Mouse (Mus musculus): ENCODE results near the gene Klhl20. TPM values are rescaled to one million over a fixed set of nuclear protein-coding genes. Genes with fewer than 3 reads are reported as not detected.
"Not testable (repeated sequence)": the region's sequence is repeated elsewhere in the genome, so short reads cannot be mapped to it uniquely, and the experiment has no call there.

Klhl20 gene
- 10 to 100 TPM; 12.5 to 15.2 TPM for total RNA-seq (2021)

GRCm38 (mm10) chr1:161130726-161131664, at the start of gene Klhl20:
Gene Klhl20, minus strand, starts transcription at chr1:161131511.
- intact Hi-C loops (cut with DNase I): loop anchor here (2.0 kb wide), 2 partner anchors 60 to 120 kb away; partner anchors contain the start of genes Cenpl, Dars2 and Prdx6
- DNase-seq: peak; percentile 96 to 99

- intact Hi-C loops (cut with DNase I): no loop called here
- peak; percentile 14 to 51 for DNase-seq
These were observed 49.4 kb upstream of the Klhl20 start for GRCm38 (mm10) chr1:161180674-161181073.

GRCm38 (mm10) chr1:161170651-161171050, 39.3 kb upstream of the Klhl20 start:
- intact Hi-C loops (cut with DNase I): no loop called here
- DNase-seq: peak; percentile 71 to 76

- DNase-seq: no peak
- intact Hi-C loops (cut with DNase I): no loop called here
These were observed 29.0 kb upstream of the Klhl20 start for GRCm38 (mm10) chr1:161160266-161160665.

GRCm38 (mm10) chr1:161159214-161159613, 27.9 kb upstream of the Klhl20 start, which contains the start of gene Tex50:
Gene Tex50, minus strand, starts transcription at chr1:161159314.
- no peak for DNase-seq
- intact Hi-C loops (cut with DNase I): no loop called here

GRCm38 (mm10) chr1:161156546-161156945, 25.2 kb upstream of the Klhl20 start:
- intact Hi-C loops (cut with DNase I): no loop called here
- DNase-seq: no peak

GRCm38 (mm10) chr1:161151098-161151497, 19.8 kb upstream of the Klhl20 start:
- intact Hi-C loops (cut with DNase I): no loop called here
- no peak for DNase-seq

- intact Hi-C loops (cut with DNase I): no loop called here
- no peak for DNase-seq
These were observed 16.6 kb upstream of the Klhl20 start for GRCm38 (mm10) chr1:161147888-161148287.

- not testable (repeated sequence) for DNase-seq
These were observed 14.3 kb upstream of the Klhl20 start for GRCm38 (mm10) chr1:161145611-161146010.

GRCm38 (mm10) chr1:161143216-161143615, 11.9 kb upstream of the Klhl20 start:
- DNase-seq: no peak
- intact Hi-C loops (cut with DNase I): no loop called here

More at GRCm38 (mm10) chr1:161145611-161146010, 14.3 kb upstream of the Klhl20 start:
- intact Hi-C loops (cut with DNase I): not testable (repeated sequence)

- DNase-seq: peak; percentile 39 to 44
These were observed 11.3 kb upstream of the Klhl20 start, which contains the start of gene Ankrd45 for GRCm38 (mm10) chr1:161142531-161143159. Gene Ankrd45, plus strand, starts transcription at chr1:161142691.

GRCm38 (mm10) chr1:161140026-161140762, 8.9 kb upstream of the Klhl20 start:
- DNase-seq: no peak
- intact Hi-C loops (cut with DNase I): no loop called here

More at GRCm38 (mm10) chr1:161142531-161143159, 11.3 kb upstream of the Klhl20 start, which contains the start of gene Ankrd45:
- intact Hi-C loops (cut with DNase I): no loop called here

GRCm38 (mm10) chr1:161139496-161139895, 8.2 kb upstream of the Klhl20 start:
- intact Hi-C loops (cut with DNase I): no loop called here
- no peak for DNase-seq

GRCm38 (mm10) chr1:161126461-161126860, 4.8 kb downstream of the Klhl20 start:
- no peak for DNase-seq
- intact Hi-C loops (cut with DNase I): no loop called here

GRCm38 (mm10) chr1:161122661-161123418, 8.5 kb downstream of the Klhl20 start:
- intact Hi-C loops (cut with DNase I): no loop called here
- DNase-seq: no peak

GRCm38 (mm10) chr1:161114591-161114990, 16.7 kb downstream of the Klhl20 start:
- DNase-seq: no peak
- intact Hi-C loops (cut with DNase I): no loop called here

GRCm38 (mm10) chr1:161109216-161109615, 22.1 kb downstream of the Klhl20 start:
- no peak for DNase-seq
- intact Hi-C loops (cut with DNase I): no loop called here

GRCm38 (mm10) chr1:161103842-161104241, 27.5 kb downstream of the Klhl20 start:
- no peak for DNase-seq
- intact Hi-C loops (cut with DNase I): no loop called here

GRCm38 (mm10) chr1:161099721-161100405, 31.4 kb downstream of the Klhl20 start:
- intact Hi-C loops (cut with DNase I): no loop called here
- no peak for DNase-seq

Data from heart, postnatal 10 days (tissue).